Mouse (Mus musculus) hindbrain, embryonic 16.5 days (tissue): ENCODE data around the gene Cnot1. TPM values are rescaled to one million over a fixed set of nuclear protein-coding genes. Genes with fewer than 3 reads are reported as not detected.

Experiments used
- ATAC-seq: fragments of 200-750 bp; cut with Nextera tagmentation; 2 replicates; pipeline ENCODE4 v1.8.0; 2017; ENCODE audit warnings: moderate TSS enrichment, moderate library complexity
- H3K27ac ChIP-seq: fragments of 300-500 bp; sonication (generic); 2 replicates; pipeline ENCODE4 v1.5.1; 2014; ENCODE audit warnings: low read depth, mild to moderate bottlenecking, control low read depth, low read length, moderate library complexity
- H3K27me3 ChIP-seq: fragments of 300-500 bp; sonication (generic); replicated peaks from 2 replicates; pipeline ENCODE4 v1.6.1; 2014; ENCODE audit warnings: low read length; ENCODE audit not compliant: control insufficient read depth, insufficient read depth
- H3K36me3 ChIP-seq: fragments of 300-500 bp; sonication (generic); 2 replicates; pipeline ENCODE4 v1.6.1; 2014; ENCODE audit warnings: mild to moderate bottlenecking, low read length, moderate library complexity, mixed read lengths; ENCODE audit not compliant: control insufficient read depth, insufficient read depth
- H3K4me1 ChIP-seq: fragments of 300-500 bp; sonication (generic); 2 replicates; pipeline ENCODE4 v1.6.1; 2014; ENCODE audit warnings: low read depth, low read length; ENCODE audit not compliant: control insufficient read depth, insufficient read depth
- H3K4me2 ChIP-seq: fragments of 300-500 bp; sonication (generic); 2 replicates; pipeline ENCODE4 v1.6.1; 2014; ENCODE audit warnings: mild to moderate bottlenecking, low read length, control low read depth, moderate library complexity
- H3K4me3 ChIP-seq: fragments of 300-500 bp; sonication (generic); 2 replicates; pipeline ENCODE4 v1.5.1; 2014; ENCODE audit warnings: mild to moderate bottlenecking, low read length, control low read depth, moderate library complexity
- H3K9ac ChIP-seq: fragments of 300-500 bp; sonication (generic); 2 replicates; pipeline ENCODE4 v1.6.1; 2014; ENCODE audit warnings: low read depth, mild to moderate bottlenecking, control low read depth, low read length, moderate library complexity
- H3K9me3 ChIP-seq: fragments of 300-500 bp; sonication (generic); 2 replicates; pipeline ENCODE4 v1.6.1; 2014; ENCODE audit warnings: mild to moderate bottlenecking, low read length, moderate library complexity; ENCODE audit not compliant: control insufficient read depth
- WGBS: fragments of 180-500 bp; shearing (Covaris S2); extraction: QIAGEN DNeasy Blood & Tissue Kit; methylation state at CpG from one replicate; pipeline ENCODE4 v1.1.7; 2014; 5-methylcytosine and 5-hydroxymethylcytosine counted together
- polyA plus RNA-seq: library from polyadenylated mRNA; unstranded; fragments of >200 nt; fragmentation: Nextera tagmentation; extraction: Ambion mirVana; gene quantifications from 2 replicates; pipeline ENCODE4 v1.2.1, GENCODE M21; 2015

Cnot1 gene
- polyA plus RNA-seq, 1 experiment from 2014 or later: 31.3 TPM

GRCm38 (mm10) chr8:95690929-95691541 lies 116.2 kb downstream of the Cnot1 start:
- Histone ChIP-seq H3K27me3 (no peaks in the 10 kb centered on the region), H3K4me3 (no peak overlapping the region), H3K9ac (no peak overlapping the region), H3K4me1 (peaks cover 7% of the 10 kb centered on the region), H3K9me3 (no peaks in the 10 kb centered on the region), H3K36me3 (no peaks in the 10 kb centered on the region), H3K4me2 (no peak overlapping the region), H3K27ac (no peak overlapping the region)
- WGBS: 80% methylated on average over 13 of the region's 13 CpGs
- no peak for ATAC-seq

- Histone ChIP-seq H3K4me2 (no peak overlapping the region), H3K27me3 (no peaks in the 10 kb centered on the region), H3K4me1 (no peaks in the 10 kb centered on the region), H3K36me3 (no peaks in the 10 kb centered on the region), H3K27ac (no peak overlapping the region), H3K4me3 (no peak overlapping the region), H3K9me3 (no peaks in the 10 kb centered on the region), H3K9ac (no peak overlapping the region)
- no peak for ATAC-seq
- 65% methylated on average over 10 of the region's 10 CpGs for WGBS
Observed at GRCm38 (mm10) chr8:95688073-95688672, 119.1 kb downstream of the Cnot1 start.

GRCm38 (mm10) chr8:95678024-95678611 lies 129.1 kb downstream of the Cnot1 start:
- Histone ChIP-seq H3K9me3 (no peaks in the 10 kb centered on the region), H3K9ac (peak overlapping the region; percentile 85), H3K27ac (peak overlapping the region; percentile 69), H3K4me2 (peak overlapping the region; percentile 82), H3K4me3 (peak overlapping the region; percentile 73), H3K27me3 (no peaks in the 10 kb centered on the region; the same call in 1 of the 2 replicates), H3K36me3 (no peaks in the 10 kb centered on the region), H3K4me1 (peaks cover 14% of the 10 kb centered on the region; the same call in 1 of the 2 replicates)
- WGBS: under 1% methylated on average over 48 of the region's 70 CpGs
- peak; percentile 57 for ATAC-seq

GRCm38 (mm10) chr8:95677591-95678023 lies 129.7 kb downstream of the Cnot1 start:
- H3K9me3 ChIP-seq: no peaks in the 10 kb centered on the region
- 0% methylated on average over 15 of the region's 48 CpGs for WGBS
- peaks cover 14% of the 10 kb centered on the region; the same call in 1 of the 2 replicates for H3K4me1 ChIP-seq
- H3K36me3 ChIP-seq: no peaks in the 10 kb centered on the region
- peak; percentile 60 for ATAC-seq
- peak overlapping the region; percentile 73 for H3K4me3 ChIP-seq
- H3K4me2 ChIP-seq: peak overlapping the region; percentile 82
- H3K27me3 ChIP-seq: no peaks in the 10 kb centered on the region; the same call in 1 of the 2 replicates
- H3K9ac ChIP-seq: peak overlapping the region; percentile 85
- peak overlapping the region; percentile 69 for H3K27ac ChIP-seq

- 59% methylated on average over 9 of the region's 9 CpGs for WGBS
- Histone ChIP-seq H3K9ac (peak within 1 kb of the TSS; percentile 85), H3K27ac (peak within 1 kb of the TSS; percentile 69), H3K36me3 (no peaks in the 10 kb centered on the region), H3K27me3 (no peaks in the 10 kb centered on the region; the same call in 1 of the 2 replicates), H3K9me3 (no peaks in the 10 kb centered on the region), H3K4me3 (peak within 1 kb of the TSS; percentile 73), H3K4me1 (peaks cover 14% of the 10 kb centered on the region; the same call in 1 of the 2 replicates), H3K4me2 (peak within 1 kb of the TSS; percentile 82)
- no peak for ATAC-seq
Observed at GRCm38 (mm10) chr8:95676631-95677030, 130.6 kb downstream of the Cnot1 start, which contains the start of gene Ndrg4. TSS of gene Ndrg4 (plus strand) at chr8:95676980.

GRCm38 (mm10) chr8:95672811-95673210 lies 134.5 kb downstream of the Cnot1 start:
- Histone ChIP-seq H3K4me1 (0 out of 2 replicates have a peak, but pooled peaks cover 4% of the 10 kb centered on the region), H3K36me3 (no peaks in the 10 kb centered on the region), H3K27ac (no peak overlapping the region), H3K4me2 (no peak overlapping the region), H3K27me3 (no peaks in the 10 kb centered on the region; the same call in 1 of the 2 replicates), H3K9ac (no peak overlapping the region), H3K9me3 (no peaks in the 10 kb centered on the region), H3K4me3 (no peak overlapping the region)
- WGBS: 81% methylated on average over 5 of the region's 5 CpGs
- no peak for ATAC-seq

- Histone ChIP-seq H3K4me2 (no peak overlapping the region), H3K36me3 (no peaks in the 10 kb centered on the region), H3K4me3 (no peak overlapping the region), H3K27me3 (no peaks in the 10 kb centered on the region; the same call in 1 of the 2 replicates), H3K9me3 (no peaks in the 10 kb centered on the region), H3K9ac (no peak overlapping the region), H3K27ac (no peak overlapping the region), H3K4me1 (no peaks in the 10 kb centered on the region)
- ATAC-seq: no peak
- whole genome bisulfite sequencing: 89% methylated on average over 6 of the region's 6 CpGs
Observed at GRCm38 (mm10) chr8:95671861-95672260, 135.4 kb downstream of the Cnot1 start.

- Histone ChIP-seq H3K9ac (no peak overlapping the region), H3K27ac (no peak overlapping the region), H3K4me2 (no peak overlapping the region), H3K4me1 (no peaks in the 10 kb centered on the region), H3K27me3 (no peaks in the 10 kb centered on the region), H3K9me3 (no peaks in the 10 kb centered on the region), H3K36me3 (no peaks in the 10 kb centered on the region), H3K4me3 (no peak overlapping the region)
- ATAC-seq: no peak
- WGBS: 88% methylated on average over 2 of the region's 2 CpGs
Observed at GRCm38 (mm10) chr8:95669967-95670366, 137.3 kb downstream of the Cnot1 start.
